Mouse (Mus musculus) adrenal gland, postnatal 36 days (tissue): ENCODE measurements around the gene Taar1. TPM values are rescaled to one million over a fixed set of nuclear protein-coding genes. Genes with fewer than 3 reads are reported as not detected.

Source experiments
- total RNA-seq, 2 experiments: library from RNA; stranded (reverse); gene quantifications; 2 replicates each; pipeline ENCODE4 v1.2.3; 2021

Taar1 gene
- total RNA-seq, 2 experiments from 2014 or later = not detected

Other genes starting within 250 kb of the Taar1 start
- gene Rps12, start 133.1 kb upstream of the Taar1 start, total RNA-seq = 100 to 1,000 TPM; 451 to 467 TPM
- gene Slc18b1, start 123.4 kb upstream of the Taar1 start, total RNA-seq = 10 to 100 TPM; 29.5 to 33.6 TPM
- 10 to 100 TPM in 1 of 2 experiments, 1 to 10 TPM in 1; 8.5 to 77.2 TPM for gene Vnn3, start 68.9 kb upstream of the Taar1 start, total RNA-seq
- gene Vnn1, start 25.7 kb upstream of the Taar1 start, total RNA-seq = 10 to 100 TPM; 18.8 to 60.6 TPM
- not detected for gene Taar2, start 18.2 kb downstream of the Taar1 start, total RNA-seq
- not detected for gene Taar3, start 29.2 kb downstream of the Taar1 start, total RNA-seq
- not detected for gene Taar4, start 40.1 kb downstream of the Taar1 start, total RNA-seq
- gene Taar5, start 50.4 kb downstream of the Taar1 start, total RNA-seq = not detected
- not detected for gene Taar6, start 65.3 kb downstream of the Taar1 start, total RNA-seq
- not detected for gene Taar7a, start 73.1 kb downstream of the Taar1 start, total RNA-seq
- gene Taar7b, start 79.6 kb downstream of the Taar1 start, total RNA-seq = not detected
- not detected for gene Taar7d, start 106.9 kb downstream of the Taar1 start, total RNA-seq
- not detected for gene Taar7e, start 117.3 kb downstream of the Taar1 start, total RNA-seq
- not detected for gene Taar7f, start 129.2 kb downstream of the Taar1 start, total RNA-seq
- gene Taar8a, start 156.1 kb downstream of the Taar1 start, total RNA-seq = not detected
- not detected for gene Taar8b, start 171.9 kb downstream of the Taar1 start, total RNA-seq
- not detected for gene Taar8c, start 181.6 kb downstream of the Taar1 start, total RNA-seq
- not detected for gene Taar9, start 189.2 kb downstream of the Taar1 start, total RNA-seq
- 100 to 1,000 TPM; 135 to 202 TPM for gene Stx7, start 228.9 kb downstream of the Taar1 start, total RNA-seq